Mouse (Mus musculus): Measurements from ENCODE around the gene Tsc22d1.

Tsc22d1 gene

GRCm38 (mm10) chr14:76488101-76489044 is 73.6 kb downstream of the Tsc22d1 start:
- DNase-seq = no peak

- no peak for DNase-seq
Measured at GRCm38 (mm10) chr14:76489128-76489527, 74.4 kb downstream of the Tsc22d1 start.

- DNase-seq = peak; percentile 52
Measured at GRCm38 (mm10) chr14:76495022-76495421, 80.3 kb downstream of the Tsc22d1 start.

GRCm38 (mm10) chr14:76497187-76497586 is 82.4 kb downstream of the Tsc22d1 start:
- no peak for DNase-seq

- no peak for DNase-seq
Measured at GRCm38 (mm10) chr14:76498210-76498609, 83.4 kb downstream of the Tsc22d1 start.

GRCm38 (mm10) chr14:76499492-76499891 is 84.7 kb downstream of the Tsc22d1 start:
- no peak for DNase-seq

GRCm38 (mm10) chr14:76500036-76500435 is 85.3 kb downstream of the Tsc22d1 start:
- DNase-seq = no peak

- DNase-seq = no peak
Measured at GRCm38 (mm10) chr14:76503231-76503851, 88.6 kb downstream of the Tsc22d1 start.

GRCm38 (mm10) chr14:76504121-76504737 is 89.5 kb downstream of the Tsc22d1 start:
- peak; percentile 95 for DNase-seq

GRCm38 (mm10) chr14:76505101-76505438 is 90.3 kb downstream of the Tsc22d1 start:
- DNase-seq = no peak

GRCm38 (mm10) chr14:76505439-76506220 is 90.9 kb downstream of the Tsc22d1 start:
- peak; percentile 92 for DNase-seq

GRCm38 (mm10) chr14:76506425-76507205 is 91.9 kb downstream of the Tsc22d1 start:
- no peak for DNase-seq

- no peak for DNase-seq
Measured at GRCm38 (mm10) chr14:76507357-76507756, 92.6 kb downstream of the Tsc22d1 start.

- no peak for DNase-seq
Measured at GRCm38 (mm10) chr14:76507804-76508500, 93.2 kb downstream of the Tsc22d1 start.

- DNase-seq = no peak
Measured at GRCm38 (mm10) chr14:76508701-76509100, 93.9 kb downstream of the Tsc22d1 start.

- DNase-seq = no peak
Measured at GRCm38 (mm10) chr14:76511971-76512370, 97.2 kb downstream of the Tsc22d1 start.

- DNase-seq = peak; percentile 25
Measured at GRCm38 (mm10) chr14:76513395-76514049, 98.8 kb downstream of the Tsc22d1 start.

GRCm38 (mm10) chr14:76514050-76514585 is 99.4 kb downstream of the Tsc22d1 start:
- no peak for DNase-seq

GRCm38 (mm10) chr14:76515620-76516019 is 100.9 kb downstream of the Tsc22d1 start:
- no peak for DNase-seq

GRCm38 (mm10) chr14:76518217-76518616 is 103.5 kb downstream of the Tsc22d1 start:
- no peak for DNase-seq

GRCm38 (mm10) chr14:76520606-76521005 is 105.8 kb downstream of the Tsc22d1 start:
- peak; percentile 45 for DNase-seq

Measured in kidney, adult 11 months (tissue).